Mouse (Mus musculus): ENCODE results near the gene Acsl4. TPM values are rescaled to one million over a fixed set of nuclear protein-coding genes. Genes with fewer than 3 reads are reported as not detected.

Gene Acsl4
- polyA plus RNA-seq, 1 experiment = 15.0 TPM

- H3K4me1 ChIP-seq (ENCODE audit: control insufficient read depth, insufficient read depth, low read length) = no peaks in the 10 kb centered on the region
- WGBS = 81% methylated on average over 5 of the region's 5 CpGs
- H3K27me3 ChIP-seq (ENCODE audit: control insufficient read depth, insufficient read depth, low read length) = no peaks in the 10 kb centered on the region
- H3K27ac ChIP-seq (ENCODE audit: insufficient read depth, low read length) = no peak overlapping the region
- no peak for DNase-seq
- TF ChIP-seq POLR2A (IDR thresholded peaks at IDR 0.05; ENCODE audit: borderline replicate concordance, insufficient read depth, low read length) = no peak
- TF ChIP-seq CTCF (IDR thresholded peaks at IDR 0.05; ENCODE audit: borderline replicate concordance, insufficient read depth, low read depth, low read length) = no peak
- H3K4me3 ChIP-seq (replicated peaks; ENCODE audit: insufficient read depth, low read depth, low read length) = no peak overlapping the region
These were observed 31.9 kb downstream of the Acsl4 start for GRCm38 (mm10) chrX:142358427-142358826.

- H3K4me3 ChIP-seq (replicated peaks; ENCODE audit: insufficient read depth, low read depth, low read length) = no peak overlapping the region
- DNase-seq = no peak
- no peaks in the 10 kb centered on the region for H3K27me3 ChIP-seq (ENCODE audit: control insufficient read depth, insufficient read depth, low read length)
- no peaks in the 10 kb centered on the region for H3K4me1 ChIP-seq (ENCODE audit: control insufficient read depth, insufficient read depth, low read length)
- TF ChIP-seq CTCF (IDR thresholded peaks at IDR 0.05; ENCODE audit: borderline replicate concordance, insufficient read depth, low read depth, low read length) (no peak), POLR2A (IDR thresholded peaks at IDR 0.05; ENCODE audit: borderline replicate concordance, insufficient read depth, low read length) (no peak)
- no peak overlapping the region for H3K27ac ChIP-seq (ENCODE audit: insufficient read depth, low read length)
- WGBS = 95% methylated on average over 6 of the region's 6 CpGs
These were observed 54.1 kb downstream of the Acsl4 start for GRCm38 (mm10) chrX:142336207-142336606.

- TF ChIP-seq CTCF (IDR thresholded peaks at IDR 0.05; ENCODE audit: borderline replicate concordance, insufficient read depth, low read depth, low read length) (no peak), POLR2A (IDR thresholded peaks at IDR 0.05; ENCODE audit: borderline replicate concordance, insufficient read depth, low read length) (no peak)
- Histone ChIP-seq H3K4me1 (ENCODE audit: control insufficient read depth, insufficient read depth, low read length) (no peaks in the 10 kb centered on the region), H3K27me3 (ENCODE audit: control insufficient read depth, insufficient read depth, low read length) (no peaks in the 10 kb centered on the region), H3K4me3 (replicated peaks; ENCODE audit: insufficient read depth, low read depth, low read length) (no peak overlapping the region), H3K27ac (ENCODE audit: insufficient read depth, low read length) (no peak overlapping the region)
- DNase-seq = no peak
- 80% methylated on average over 5 of the region's 5 CpGs for WGBS
These were observed 54.8 kb downstream of the Acsl4 start for GRCm38 (mm10) chrX:142335502-142335901.

GRCm38 (mm10) chrX:142325760-142326159 lies 64.6 kb downstream of the Acsl4 start:
- H3K4me3 ChIP-seq (replicated peaks; ENCODE audit: insufficient read depth, low read depth, low read length) = no peak overlapping the region
- no peaks in the 10 kb centered on the region for H3K4me1 ChIP-seq (ENCODE audit: control insufficient read depth, insufficient read depth, low read length)
- no peaks in the 10 kb centered on the region for H3K27me3 ChIP-seq (ENCODE audit: control insufficient read depth, insufficient read depth, low read length)
- no peak for DNase-seq
- 90% methylated on average over 2 of the region's 2 CpGs for WGBS
- no peak overlapping the region for H3K27ac ChIP-seq (ENCODE audit: insufficient read depth, low read length)
- TF ChIP-seq POLR2A (IDR thresholded peaks at IDR 0.05; ENCODE audit: borderline replicate concordance, insufficient read depth, low read length) = no peak
- no peak for TF ChIP-seq CTCF (IDR thresholded peaks at IDR 0.05; ENCODE audit: borderline replicate concordance, insufficient read depth, low read depth, low read length)

GRCm38 (mm10) chrX:142316106-142316505 lies 74.2 kb downstream of the Acsl4 start:
- TF ChIP-seq CTCF (IDR thresholded peaks at IDR 0.05; ENCODE audit: borderline replicate concordance, insufficient read depth, low read depth, low read length) (no peak), POLR2A (IDR thresholded peaks at IDR 0.05; ENCODE audit: borderline replicate concordance, insufficient read depth, low read length) (no peak)
- no peak overlapping the region for H3K27ac ChIP-seq (ENCODE audit: insufficient read depth, low read length)
- 48% methylated on average over 9 of the region's 9 CpGs for WGBS
- no peaks in the 10 kb centered on the region for H3K27me3 ChIP-seq (ENCODE audit: control insufficient read depth, insufficient read depth, low read length)
- no peak for DNase-seq
- no peaks in the 10 kb centered on the region for H3K4me1 ChIP-seq (ENCODE audit: control insufficient read depth, insufficient read depth, low read length)
- H3K4me3 ChIP-seq (replicated peaks; ENCODE audit: insufficient read depth, low read depth, low read length) = no peak overlapping the region

GRCm38 (mm10) chrX:142315270-142315669 lies 75.1 kb downstream of the Acsl4 start:
- peaks cover 3% of the 10 kb centered on the region; the same call in 1 of the 2 replicates for H3K4me1 ChIP-seq (ENCODE audit: control insufficient read depth, insufficient read depth, low read length)
- 37% methylated on average over 8 of the region's 8 CpGs for WGBS
- H3K4me3 ChIP-seq (replicated peaks; ENCODE audit: insufficient read depth, low read depth, low read length) = no peak overlapping the region
- H3K27ac ChIP-seq (ENCODE audit: insufficient read depth, low read length) = no peak overlapping the region
- no peak for TF ChIP-seq POLR2A (IDR thresholded peaks at IDR 0.05; ENCODE audit: borderline replicate concordance, insufficient read depth, low read length)
- peak; percentile 1 to 15 for DNase-seq
- no peaks in the 10 kb centered on the region for H3K27me3 ChIP-seq (ENCODE audit: control insufficient read depth, insufficient read depth, low read length)

- Histone ChIP-seq H3K27ac (ENCODE audit: insufficient read depth, low read length) (no peak overlapping the region), H3K4me3 (replicated peaks; ENCODE audit: insufficient read depth, low read depth, low read length) (peak overlapping the region; percentile 49), H3K4me1 (ENCODE audit: control insufficient read depth, insufficient read depth, low read length) (peaks cover 3% of the 10 kb centered on the region; the same call in 1 of the 2 replicates), H3K27me3 (ENCODE audit: control insufficient read depth, insufficient read depth, low read length) (no peaks in the 10 kb centered on the region)
- peak; percentile 73 to 76 for DNase-seq
- 46% methylated on average over 11 of the region's 11 CpGs for WGBS
- TF ChIP-seq POLR2A (IDR thresholded peaks at IDR 0.05; ENCODE audit: borderline replicate concordance, insufficient read depth, low read length) (no peak), CTCF (IDR thresholded peaks at IDR 0.05; ENCODE audit: borderline replicate concordance, insufficient read depth, low read depth, low read length) (peak; percentile 73)
These were observed 75.9 kb downstream of the Acsl4 start for GRCm38 (mm10) chrX:142314307-142315024.

- Histone ChIP-seq H3K27me3 (ENCODE audit: control insufficient read depth, insufficient read depth, low read length) (no peaks in the 10 kb centered on the region), H3K4me3 (replicated peaks; ENCODE audit: insufficient read depth, low read depth, low read length) (no peak overlapping the region), H3K4me1 (ENCODE audit: control insufficient read depth, insufficient read depth, low read length) (peaks cover 8% of the 10 kb centered on the region; the same call in 1 of the 2 replicates), H3K27ac (ENCODE audit: insufficient read depth, low read length) (no peak overlapping the region)
- 7% methylated on average over 5 of the region's 5 CpGs for WGBS
- peak; percentile 55 to 65 for DNase-seq
- TF ChIP-seq CTCF (IDR thresholded peaks at IDR 0.05; ENCODE audit: borderline replicate concordance, insufficient read depth, low read depth, low read length) (no peak), POLR2A (IDR thresholded peaks at IDR 0.05; ENCODE audit: borderline replicate concordance, insufficient read depth, low read length) (no peak)
These were observed 79.9 kb downstream of the Acsl4 start for GRCm38 (mm10) chrX:142310431-142310830.

Data from cerebellum, adult 2 months (tissue).